Mouse (Mus musculus): Measurements from ENCODE around the gene Skida1. TPM values are rescaled to one million over a fixed set of nuclear protein-coding genes. Genes with fewer than 3 reads are reported as not detected.

Skida1 gene
- total and polyA plus RNA-seq, 3 experiments = 1.7 to 4.5 (median 3.7) TPM

DNA sequence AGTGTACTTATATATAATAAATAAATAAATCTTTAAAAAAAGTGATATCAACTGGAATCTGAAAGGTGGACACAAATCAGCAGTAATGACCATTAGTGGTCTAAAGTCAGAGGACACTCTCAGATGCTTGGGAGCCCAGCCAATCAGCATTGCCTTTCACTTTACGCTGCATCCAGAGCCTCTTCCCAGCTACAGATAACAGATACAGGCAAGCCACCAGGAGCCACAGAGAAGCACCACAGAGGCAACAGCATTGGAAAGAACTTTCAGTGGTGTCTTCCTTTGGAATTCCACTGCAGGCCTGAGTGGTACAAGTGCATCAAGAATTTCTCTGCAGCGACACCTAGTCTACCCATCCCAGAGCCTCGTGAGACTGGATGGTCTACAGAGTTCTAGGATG is 36.0 kb downstream of the Skida1 start:
- Histone ChIP-seq H3K27me3 (ENCODE audit: control insufficient read depth, insufficient read depth, low read length) (no peaks in the 10 kb centered on the region), H3K27ac (no peak overlapping the region), H3K36me3 (ENCODE audit: control insufficient read depth, insufficient read depth, low read length) (no peaks in the 10 kb centered on the region), H3K4me3 (no peak overlapping the region), H3K4me1 (ENCODE audit: control insufficient read depth, insufficient read depth, low read length) (no peaks in the 10 kb centered on the region), H3K79me2 (replicated peaks; ENCODE audit: control insufficient read depth, insufficient read depth, low read length) (no peaks in the 10 kb centered on the region), H3K9ac (ENCODE audit: low read depth, low read length) (no peak overlapping the region)
- intact Hi-C loops (cut with DNase I) = no loop called here
- TF ChIP-seq CTCF (IDR thresholded peaks at IDR 0.05) = no peak
- no peak for TF ChIP-seq POLR2A (IDR thresholded peaks at IDR 0.05; ENCODE audit: insufficient read depth, low read depth, low read length)
- no peak for TF ChIP-seq EP300 (IDR thresholded peaks at IDR 0.05; ENCODE audit: insufficient read depth, low read depth, low read length)
- 78% methylated on average over 3 of the region's 3 CpGs for WGBS
- no peak for DNase-seq

GRCm38 (mm10) chr2:18011226-18011625 is 37.6 kb downstream of the Skida1 start:
- no peak for TF ChIP-seq EP300 (IDR thresholded peaks at IDR 0.05; ENCODE audit: insufficient read depth, low read depth, low read length)
- 83% methylated on average over 6 of the region's 6 CpGs for WGBS

DNA sequence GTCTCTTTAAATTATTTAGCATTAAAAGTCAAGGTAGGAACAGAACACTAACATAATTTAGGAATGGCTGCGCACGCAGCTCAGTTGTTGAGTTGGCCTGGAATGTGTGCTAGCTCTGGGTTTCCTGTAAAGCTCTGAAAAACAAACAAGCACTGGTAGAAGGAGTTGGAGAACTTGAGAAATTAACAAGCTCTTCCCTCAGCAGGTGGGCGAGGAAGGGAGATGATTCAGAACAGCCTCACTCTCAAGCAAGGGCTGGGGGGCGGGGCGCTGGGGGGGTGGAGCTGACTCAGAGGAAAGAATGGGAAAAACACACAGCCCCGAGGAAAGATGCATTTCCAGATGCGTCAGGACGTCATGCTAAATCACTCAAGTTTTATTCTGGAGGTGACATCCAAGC is 43.7 kb downstream of the Skida1 start:
- no peak overlapping the region for H3K4me3 ChIP-seq
- no peak overlapping the region for H3K9ac ChIP-seq (ENCODE audit: low read depth, low read length)
- H3K36me3 ChIP-seq (ENCODE audit: control insufficient read depth, insufficient read depth, low read length) = no peaks in the 10 kb centered on the region
- intact Hi-C loops (cut with DNase I) = no loop called here
- no peaks in the 10 kb centered on the region for H3K4me1 ChIP-seq (ENCODE audit: control insufficient read depth, insufficient read depth, low read length)
- no peak for DNase-seq
- 40% methylated on average over 8 of the region's 8 CpGs for WGBS
- H3K27ac ChIP-seq = no peak overlapping the region
- TF ChIP-seq CTCF (IDR thresholded peaks at IDR 0.05) (no peak), POLR2A (IDR thresholded peaks at IDR 0.05; ENCODE audit: insufficient read depth, low read depth, low read length) (no peak), EP300 (IDR thresholded peaks at IDR 0.05; ENCODE audit: insufficient read depth, low read depth, low read length) (no peak)
- H3K79me2 ChIP-seq (replicated peaks; ENCODE audit: control insufficient read depth, insufficient read depth, low read length) = no peaks in the 10 kb centered on the region
- no peaks in the 10 kb centered on the region for H3K27me3 ChIP-seq (ENCODE audit: control insufficient read depth, insufficient read depth, low read length)

More at GRCm38 (mm10) chr2:18011226-18011625, 37.6 kb downstream of the Skida1 start:
- Histone ChIP-seq H3K4me1 (ENCODE audit: control insufficient read depth, insufficient read depth, low read length) (no peaks in the 10 kb centered on the region), H3K27me3 (ENCODE audit: control insufficient read depth, insufficient read depth, low read length) (no peaks in the 10 kb centered on the region), H3K4me3 (no peak overlapping the region), H3K27ac (no peak overlapping the region), H3K79me2 (replicated peaks; ENCODE audit: control insufficient read depth, insufficient read depth, low read length) (no peaks in the 10 kb centered on the region), H3K36me3 (ENCODE audit: control insufficient read depth, insufficient read depth, low read length) (no peaks in the 10 kb centered on the region), H3K9ac (ENCODE audit: low read depth, low read length) (no peak overlapping the region)
- intact Hi-C loops (cut with DNase I) = no loop called here
- no peak for DNase-seq

- Histone ChIP-seq H3K27me3 (ENCODE audit: control insufficient read depth, insufficient read depth, low read length) (no peaks in the 10 kb centered on the region), H3K4me3 (no peak overlapping the region), H3K9ac (ENCODE audit: low read depth, low read length) (no peak overlapping the region), H3K79me2 (replicated peaks; ENCODE audit: control insufficient read depth, insufficient read depth, low read length) (no peaks in the 10 kb centered on the region), H3K36me3 (ENCODE audit: control insufficient read depth, insufficient read depth, low read length) (no peaks in the 10 kb centered on the region), H3K27ac (no peak overlapping the region), H3K4me1 (ENCODE audit: control insufficient read depth, insufficient read depth, low read length) (no peaks in the 10 kb centered on the region)
- TF ChIP-seq POLR2A (IDR thresholded peaks at IDR 0.05; ENCODE audit: insufficient read depth, low read depth, low read length) = no peak
- no peak for TF ChIP-seq CTCF (IDR thresholded peaks at IDR 0.05)
- no peak for TF ChIP-seq EP300 (IDR thresholded peaks at IDR 0.05; ENCODE audit: insufficient read depth, low read depth, low read length)
- DNase-seq = no peak
- intact Hi-C loops (cut with DNase I) = no loop called here
- WGBS = 79% methylated on average over 4 of the region's 4 CpGs
Measured at GRCm38 (mm10) chr2:18004286-18004685, 44.6 kb downstream of the Skida1 start.

DNA sequence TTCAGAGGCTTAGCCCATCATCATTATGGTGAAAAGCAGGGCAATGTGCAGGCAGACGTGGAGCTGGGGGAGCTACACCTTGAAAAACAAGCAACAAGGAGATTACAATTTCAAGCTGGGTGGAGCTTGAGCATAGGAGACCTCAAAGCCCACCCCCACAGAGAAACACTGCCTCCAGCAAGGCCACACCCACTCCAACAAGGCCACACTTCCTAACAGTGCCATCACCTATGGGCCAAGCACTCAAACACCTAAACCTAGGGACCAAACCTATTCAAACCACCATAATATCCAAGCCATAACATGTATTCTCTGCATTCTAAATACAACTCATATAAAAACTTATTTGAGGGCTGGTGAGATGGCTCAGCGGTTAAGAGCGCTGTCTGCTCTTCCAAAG is 46.5 kb downstream of the Skida1 start:
- no peaks in the 10 kb centered on the region for H3K79me2 ChIP-seq (replicated peaks; ENCODE audit: control insufficient read depth, insufficient read depth, low read length)
- no peak for DNase-seq
- WGBS = 95% methylated on average over 3 of the region's 3 CpGs
- no peaks in the 10 kb centered on the region for H3K4me1 ChIP-seq (ENCODE audit: control insufficient read depth, insufficient read depth, low read length)
- H3K27ac ChIP-seq = no peak overlapping the region
- H3K4me3 ChIP-seq = no peak overlapping the region
- H3K9ac ChIP-seq (ENCODE audit: low read depth, low read length) = no peak overlapping the region
- no peaks in the 10 kb centered on the region for H3K36me3 ChIP-seq (ENCODE audit: control insufficient read depth, insufficient read depth, low read length)
- no peaks in the 10 kb centered on the region for H3K27me3 ChIP-seq (ENCODE audit: control insufficient read depth, insufficient read depth, low read length)
- intact Hi-C loops (cut with DNase I) = no loop called here
- TF ChIP-seq EP300 (IDR thresholded peaks at IDR 0.05; ENCODE audit: insufficient read depth, low read depth, low read length) = no peak
- TF ChIP-seq POLR2A (IDR thresholded peaks at IDR 0.05; ENCODE audit: insufficient read depth, low read depth, low read length) = no peak
- no peak for TF ChIP-seq CTCF (IDR thresholded peaks at IDR 0.05)

DNA sequence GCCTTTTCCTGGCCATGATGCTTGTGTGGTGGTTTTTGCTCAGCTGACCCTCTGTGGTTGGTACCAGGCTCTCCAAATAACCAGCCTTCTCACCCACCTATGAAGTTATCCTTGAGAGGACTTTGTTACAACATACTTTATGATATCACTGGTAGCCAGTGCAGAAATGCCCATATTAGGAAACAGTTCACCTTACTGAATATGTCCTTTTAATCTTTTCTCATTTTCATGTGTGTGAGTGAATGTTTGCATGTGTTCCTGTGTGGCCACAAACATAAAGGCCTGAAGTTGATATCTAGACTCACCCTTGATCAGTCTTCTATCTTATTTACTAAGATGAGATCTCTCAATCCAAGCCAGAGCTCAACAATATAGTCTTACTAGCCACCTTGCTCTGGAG is 52.0 kb downstream of the Skida1 start, which contains the start of gene H2al2a:
Gene H2al2a (minus strand): TSS at position 101 of the 400 bp plus-strand sequence.
- no peaks in the 10 kb centered on the region for H3K27me3 ChIP-seq (ENCODE audit: control insufficient read depth, insufficient read depth, low read length)
- no peak within 1 kb of the TSS for H3K27ac ChIP-seq
- no peak for TF ChIP-seq POLR2A (IDR thresholded peaks at IDR 0.05; ENCODE audit: insufficient read depth, low read depth, low read length)
- TF ChIP-seq EP300 (IDR thresholded peaks at IDR 0.05; ENCODE audit: insufficient read depth, low read depth, low read length) = no peak
- TF ChIP-seq CTCF (IDR thresholded peaks at IDR 0.05) = no peak
- H3K4me1 ChIP-seq (ENCODE audit: control insufficient read depth, insufficient read depth, low read length) = no peaks in the 10 kb centered on the region
- H3K9ac ChIP-seq (ENCODE audit: low read depth, low read length) = no peak within 1 kb of the TSS
- H3K36me3 ChIP-seq (ENCODE audit: control insufficient read depth, insufficient read depth, low read length) = no peaks in the 10 kb centered on the region
- no peak for DNase-seq
- no peak within 1 kb of the TSS for H3K4me3 ChIP-seq
- no peaks in the 10 kb centered on the region for H3K79me2 ChIP-seq (replicated peaks; ENCODE audit: control insufficient read depth, insufficient read depth, low read length)
- intact Hi-C loops (cut with DNase I) = no loop called here

Small RNAs within 50 kb of the gene (microRNA-seq; reads per million reads assigned to microRNA genes)
- 1.1 to 1.5 reads per million in 2 experiments for gene Mir7655

Other genes with a start within 250 kb of the Skida1 start
- not detected for gene H2al2a, start 52.1 kb downstream of the Skida1 start, total RNA-seq (2021)
- gene H2al2a, start 52.1 kb downstream of the Skida1 start, polyA plus RNA-seq (2012; rRNA removed) = 0.51 TPM in 1 of 2 replicates, not detected in the other
- gene A930004D18Rik, start 11.3 kb downstream of the Skida1 start, total RNA-seq (2021) = 1 to 10 TPM; 3.4 to 4.5 TPM
- gene A930004D18Rik, start 11.3 kb downstream of the Skida1 start, polyA plus RNA-seq (2012; rRNA removed) = 2.2 and 3.9 TPM in 2 replicates
- gene Mllt10, start 6.2 kb upstream of the Skida1 start, total RNA-seq (2021) = 10 to 100 TPM; 32.5 to 32.8 TPM
- 20.6 and 23.3 TPM in 2 replicates for gene Mllt10, start 6.2 kb upstream of the Skida1 start, polyA plus RNA-seq (2012; rRNA removed)

Measured in heart, adult 2 months (tissue).